Mouse (Mus musculus) large intestine, adult 2 months (tissue): ENCODE results near the gene Il5ra. TPM values are rescaled to one million over a fixed set of nuclear protein-coding genes. Genes with fewer than 3 reads are reported as not detected.

Experiments
- DNase-seq: peaks from one replicate; pipeline ENCODE4 v3.0.0-alpha.2; 2012; ENCODE audit warnings: low read depth, low spot score
- WGBS: fragments of 180-500 bp; shearing (Covaris S2); methylation state at CpG from one replicate; pipeline ENCODE4 v1.1.7; 2018; 5-methylcytosine and 5-hydroxymethylcytosine counted together
- polyA plus RNA-seq: library from polyadenylated mRNA; depleted of rRNA; stranded (reverse); fragments of >200 nt; gene quantifications from 2 replicates; pipeline ENCODE4 v1.2.3, GENCODE M21; 2012; rRNA removed

The Il5ra gene
- polyA plus RNA-seq, 1 experiment = 0.09 TPM

GRCm38 (mm10) chr6:106743556-106744233 lies 5.1 kb downstream of the Il5ra start:
- no peak for DNase-seq
- WGBS = 73% methylated on average over 7 of the region's 7 CpGs

- 95% methylated on average over 1 of the region's 1 CpGs for WGBS
- no peak for DNase-seq
Observed at GRCm38 (mm10) chr6:106740244-106740825, 8.5 kb downstream of the Il5ra start.

- WGBS = 55% methylated on average over 3 of the region's 3 CpGs
- DNase-seq = no peak
Observed at GRCm38 (mm10) chr6:106738229-106738628, 10.6 kb downstream of the Il5ra start.

DNA sequence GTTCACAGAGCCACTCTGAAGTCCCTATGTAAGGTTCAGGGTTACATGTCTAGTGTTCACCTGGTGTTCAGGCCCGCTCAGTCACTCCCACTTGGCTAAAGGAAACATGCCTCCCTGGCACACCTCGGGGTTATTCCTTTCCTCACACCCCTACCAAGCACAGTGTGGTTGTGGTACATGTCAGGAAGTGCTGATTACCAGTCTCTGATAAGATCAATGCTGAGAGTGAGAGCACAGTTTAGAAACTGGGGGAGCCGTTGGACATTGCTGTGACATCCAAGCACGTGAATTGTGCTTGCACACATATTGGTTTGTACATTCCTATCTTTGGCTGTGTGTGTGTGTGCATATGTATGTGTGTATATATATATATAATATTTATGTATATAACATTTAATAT lies 16.3 kb downstream of the Il5ra start:
- no peak for DNase-seq
- 70% methylated on average over 4 of the region's 4 CpGs for WGBS

- 61% methylated on average over 4 of the region's 4 CpGs for WGBS
- DNase-seq = no peak
Observed at GRCm38 (mm10) chr6:106729682-106730314, 19.0 kb downstream of the Il5ra start.

- DNase-seq = no peak
- WGBS = 32% methylated on average over 1 of the region's 1 CpGs
Observed at GRCm38 (mm10) chr6:106727703-106728102, 21.1 kb downstream of the Il5ra start.

GRCm38 (mm10) chr6:106726078-106726477 lies 22.8 kb downstream of the Il5ra start:
- WGBS = 62% methylated on average over 6 of the region's 6 CpGs
- no peak for DNase-seq

- DNase-seq = no peak
- WGBS = 72% methylated on average over 4 of the region's 4 CpGs
Observed at GRCm38 (mm10) chr6:106725642-106726041, 23.2 kb downstream of the Il5ra start.

- WGBS = 19% methylated on average over 3 of the region's 3 CpGs
- no peak for DNase-seq
Observed at GRCm38 (mm10) chr6:106705506-106706035, 43.3 kb downstream of the Il5ra start.

DNA sequence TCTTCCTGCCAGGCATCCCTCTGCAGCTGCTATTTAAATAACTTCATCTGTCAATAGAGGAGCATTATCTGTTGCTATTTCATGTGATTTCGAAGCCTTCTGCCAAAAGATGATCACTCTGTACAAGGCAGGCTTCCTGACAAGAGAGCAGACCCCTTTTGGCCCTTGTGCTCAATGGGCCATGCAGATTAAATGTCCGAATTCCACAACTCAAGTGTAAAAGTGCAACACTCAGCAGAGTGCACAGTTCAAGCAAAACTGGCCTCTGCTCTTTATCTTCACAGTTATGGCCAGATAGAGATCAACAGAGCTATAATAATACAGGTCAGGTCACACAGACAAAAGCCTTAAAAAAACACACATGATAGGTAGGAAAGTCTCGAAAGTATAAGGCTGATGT lies 46.9 kb downstream of the Il5ra start:
- WGBS = 51% methylated on average over 3 of the region's 3 CpGs
- DNase-seq = no peak

- no peak for DNase-seq
- 85% methylated on average over 8 of the region's 8 CpGs for WGBS
Observed at GRCm38 (mm10) chr6:106675581-106675980, 73.3 kb downstream of the Il5ra start.

GRCm38 (mm10) chr6:106663780-106664651 lies 84.8 kb downstream of the Il5ra start:
- DNase-seq = no peak
- 35% methylated on average over 6 of the region's 6 CpGs for WGBS

Other genes starting within 250 kb of the Il5ra start
- gene Trnt1, start 20.1 kb upstream of the Il5ra start, polyA plus RNA-seq = 5.7 and 8.8 TPM in 2 replicates
- gene Crbn, start 51.0 kb upstream of the Il5ra start, polyA plus RNA-seq = 5.9 and 12.0 TPM in 2 replicates